Mouse (Mus musculus) hindbrain, embryonic 16.5 days (tissue): Measurements from ENCODE around the gene Rasa3. TPM values are rescaled to one million over a fixed set of nuclear protein-coding genes. Genes with fewer than 3 reads are reported as not detected.
A peak's percentile ranks its signal among the peaks of the same experiment; 100 is the strongest.

Experiments
- ATAC-seq: fragments of 200-750 bp; cut with Nextera tagmentation; 2 replicates; pipeline ENCODE4 v1.8.0; 2017; ENCODE audit warnings: moderate TSS enrichment, moderate library complexity
- H3K27ac ChIP-seq: fragments of 300-500 bp; sonication (generic); 2 replicates; pipeline ENCODE4 v1.5.1; 2014; ENCODE audit warnings: low read depth, mild to moderate bottlenecking, control low read depth, low read length, moderate library complexity
- H3K27me3 ChIP-seq: fragments of 300-500 bp; sonication (generic); replicated peaks from 2 replicates; pipeline ENCODE4 v1.6.1; 2014; ENCODE audit warnings: low read length; ENCODE audit not compliant: control insufficient read depth, insufficient read depth
- H3K36me3 ChIP-seq: fragments of 300-500 bp; sonication (generic); 2 replicates; pipeline ENCODE4 v1.6.1; 2014; ENCODE audit warnings: mild to moderate bottlenecking, low read length, moderate library complexity, mixed read lengths; ENCODE audit not compliant: control insufficient read depth, insufficient read depth
- H3K4me1 ChIP-seq: fragments of 300-500 bp; sonication (generic); 2 replicates; pipeline ENCODE4 v1.6.1; 2014; ENCODE audit warnings: low read depth, low read length; ENCODE audit not compliant: control insufficient read depth, insufficient read depth
- H3K4me2 ChIP-seq: fragments of 300-500 bp; sonication (generic); 2 replicates; pipeline ENCODE4 v1.6.1; 2014; ENCODE audit warnings: mild to moderate bottlenecking, low read length, control low read depth, moderate library complexity
- H3K4me3 ChIP-seq: fragments of 300-500 bp; sonication (generic); 2 replicates; pipeline ENCODE4 v1.5.1; 2014; ENCODE audit warnings: mild to moderate bottlenecking, low read length, control low read depth, moderate library complexity
- H3K9ac ChIP-seq: fragments of 300-500 bp; sonication (generic); 2 replicates; pipeline ENCODE4 v1.6.1; 2014; ENCODE audit warnings: low read depth, mild to moderate bottlenecking, control low read depth, low read length, moderate library complexity
- H3K9me3 ChIP-seq: fragments of 300-500 bp; sonication (generic); 2 replicates; pipeline ENCODE4 v1.6.1; 2014; ENCODE audit warnings: mild to moderate bottlenecking, low read length, moderate library complexity; ENCODE audit not compliant: control insufficient read depth
- WGBS: fragments of 180-500 bp; shearing (Covaris S2); extraction: QIAGEN DNeasy Blood & Tissue Kit; methylation state at CpG from one replicate; pipeline ENCODE4 v1.1.7; 2014; 5-methylcytosine and 5-hydroxymethylcytosine counted together
- polyA plus RNA-seq: library from polyadenylated mRNA; unstranded; fragments of >200 nt; fragmentation: Nextera tagmentation; extraction: Ambion mirVana; gene quantifications from 2 replicates; pipeline ENCODE4 v1.2.1, GENCODE M21; 2015

The Rasa3 gene
- polyA plus RNA-seq, 1 experiment from 2014 or later = 43.5 TPM

GRCm38 (mm10) chr8:13546421-13546820 lies 131.0 kb downstream of the Rasa3 start:
- no peaks in the 10 kb centered on the region for H3K27me3 ChIP-seq
- ATAC-seq = no peak
- H3K36me3 ChIP-seq = no peaks in the 10 kb centered on the region
- H3K9ac ChIP-seq = no peak overlapping the region
- no peaks in the 10 kb centered on the region for H3K9me3 ChIP-seq
- H3K27ac ChIP-seq = no peak overlapping the region
- no peak overlapping the region for H3K4me2 ChIP-seq
- 90% methylated on average over 4 of the region's 4 CpGs for WGBS
- no peak overlapping the region for H3K4me3 ChIP-seq
- peaks cover 2% of the 10 kb centered on the region; the same call in 1 of the 2 replicates for H3K4me1 ChIP-seq

- no peak for ATAC-seq
- H3K36me3 ChIP-seq = no peaks in the 10 kb centered on the region
- no peak overlapping the region for H3K27ac ChIP-seq
- H3K4me1 ChIP-seq = no peaks in the 10 kb centered on the region
- no peak overlapping the region for H3K4me2 ChIP-seq
- no peak overlapping the region for H3K9ac ChIP-seq
- WGBS = 63% methylated on average over 5 of the region's 5 CpGs
- H3K27me3 ChIP-seq = no peaks in the 10 kb centered on the region
- H3K9me3 ChIP-seq = no peaks in the 10 kb centered on the region
- H3K4me3 ChIP-seq = no peak overlapping the region
These were observed 135.9 kb downstream of the Rasa3 start for GRCm38 (mm10) chr8:13541526-13541925.

DNA sequence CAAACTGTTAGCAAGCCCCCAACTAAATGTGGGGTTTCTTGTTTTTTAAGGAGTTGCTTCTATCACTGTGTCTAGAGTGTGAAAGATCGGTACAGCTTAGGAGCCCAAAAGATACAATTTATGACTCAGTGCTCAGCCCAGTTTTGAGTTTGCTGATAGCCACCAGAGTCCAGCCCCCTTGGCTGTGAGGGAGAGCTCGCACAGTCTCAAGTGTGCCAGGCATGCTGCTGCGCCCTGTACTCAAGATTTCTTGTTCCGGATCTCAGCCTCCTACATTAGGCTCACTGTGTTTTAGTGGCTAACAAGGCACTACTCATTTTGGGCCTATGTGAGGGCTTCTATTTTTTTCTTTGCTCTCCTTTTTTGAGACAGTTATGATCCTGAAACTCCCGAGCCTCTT lies 137.3 kb downstream of the Rasa3 start:
- H3K9ac ChIP-seq = no peak overlapping the region
- no peak overlapping the region for H3K4me2 ChIP-seq
- no peaks in the 10 kb centered on the region for H3K4me1 ChIP-seq
- no peak overlapping the region for H3K27ac ChIP-seq
- ATAC-seq = no peak
- 89% methylated on average over 5 of the region's 5 CpGs for WGBS
- H3K27me3 ChIP-seq = no peaks in the 10 kb centered on the region
- H3K36me3 ChIP-seq = no peaks in the 10 kb centered on the region
- H3K9me3 ChIP-seq = no peaks in the 10 kb centered on the region
- H3K4me3 ChIP-seq = no peak overlapping the region

GRCm38 (mm10) chr8:13538821-13539220 lies 138.6 kb downstream of the Rasa3 start:
- ATAC-seq = peak; percentile 90

GRCm38 (mm10) chr8:13537102-13537501 lies 140.3 kb downstream of the Rasa3 start:
- no peaks in the 10 kb centered on the region for H3K9me3 ChIP-seq
- no peaks in the 10 kb centered on the region for H3K4me1 ChIP-seq
- H3K27me3 ChIP-seq = no peaks in the 10 kb centered on the region
- WGBS = 41% methylated on average over 2 of the region's 2 CpGs
- H3K27ac ChIP-seq = no peak overlapping the region
- no peak for ATAC-seq
- no peak overlapping the region for H3K4me3 ChIP-seq
- no peak overlapping the region for H3K4me2 ChIP-seq
- no peak overlapping the region for H3K9ac ChIP-seq
- no peaks in the 10 kb centered on the region for H3K36me3 ChIP-seq

More at GRCm38 (mm10) chr8:13538821-13539220, 138.6 kb downstream of the Rasa3 start:
- Histone ChIP-seq H3K4me3 (no peak overlapping the region), H3K9me3 (no peaks in the 10 kb centered on the region), H3K36me3 (no peaks in the 10 kb centered on the region), H3K27me3 (no peaks in the 10 kb centered on the region), H3K4me2 (no peak overlapping the region), H3K4me1 (no peaks in the 10 kb centered on the region), H3K9ac (no peak overlapping the region), H3K27ac (no peak overlapping the region)
- 44% methylated on average over 6 of the region's 6 CpGs for WGBS

GRCm38 (mm10) chr8:13533123-13533522 lies 144.3 kb downstream of the Rasa3 start:
- no peaks in the 10 kb centered on the region for H3K27me3 ChIP-seq
- no peaks in the 10 kb centered on the region for H3K9me3 ChIP-seq
- H3K4me1 ChIP-seq = peaks cover 23% of the 10 kb centered on the region
- no peak overlapping the region for H3K27ac ChIP-seq
- H3K36me3 ChIP-seq = no peaks in the 10 kb centered on the region
- no peak overlapping the region for H3K4me3 ChIP-seq
- H3K9ac ChIP-seq = no peak overlapping the region
- no peak overlapping the region for H3K4me2 ChIP-seq
- ATAC-seq = no peak
- WGBS = 63% methylated on average over 8 of the region's 8 CpGs

- H3K27me3 ChIP-seq = no peaks in the 10 kb centered on the region
- H3K4me3 ChIP-seq = no peak overlapping the region
- H3K36me3 ChIP-seq = no peaks in the 10 kb centered on the region
- no peak overlapping the region for H3K9ac ChIP-seq
- 0 out of 2 replicates have a peak, but pooled peaks have one; percentile 31 for ATAC-seq
- H3K27ac ChIP-seq = peak overlapping the region; percentile 69
- H3K4me1 ChIP-seq = peaks cover 23% of the 10 kb centered on the region
- H3K4me2 ChIP-seq = no peak overlapping the region
- 48% methylated on average over 9 of the region's 9 CpGs for WGBS
- H3K9me3 ChIP-seq = no peaks in the 10 kb centered on the region
These were observed 145.7 kb downstream of the Rasa3 start for GRCm38 (mm10) chr8:13531602-13532171.

- H3K36me3 ChIP-seq = no peaks in the 10 kb centered on the region
- no peak overlapping the region for H3K4me3 ChIP-seq
- whole genome bisulfite sequencing = 26% methylated on average over 5 of the region's 5 CpGs
- peaks cover 23% of the 10 kb centered on the region for H3K4me1 ChIP-seq
- H3K9ac ChIP-seq = no peak overlapping the region
- ATAC-seq = peak; percentile 75
- H3K9me3 ChIP-seq = no peaks in the 10 kb centered on the region
- peak overlapping the region; percentile 69 for H3K27ac ChIP-seq
- no peak overlapping the region for H3K4me2 ChIP-seq
- no peaks in the 10 kb centered on the region for H3K27me3 ChIP-seq
These were observed 146.5 kb downstream of the Rasa3 start for GRCm38 (mm10) chr8:13530941-13531340.

GRCm38 (mm10) chr8:13530401-13530800 lies 147.0 kb downstream of the Rasa3 start:
- H3K4me1 ChIP-seq = peaks cover 23% of the 10 kb centered on the region
- peak overlapping the region; percentile 69 for H3K27ac ChIP-seq
- H3K27me3 ChIP-seq = no peaks in the 10 kb centered on the region
- WGBS = 44% methylated on average over 3 of the region's 3 CpGs
- no peak overlapping the region for H3K4me3 ChIP-seq
- no peaks in the 10 kb centered on the region for H3K9me3 ChIP-seq
- no peaks in the 10 kb centered on the region for H3K36me3 ChIP-seq
- no peak overlapping the region for H3K9ac ChIP-seq
- peak; percentile 54 for ATAC-seq
- H3K4me2 ChIP-seq = no peak overlapping the region
